Mouse (Mus musculus): ENCODE results near the gene Lrp8. TPM values are rescaled to one million over a fixed set of nuclear protein-coding genes. Genes with fewer than 3 reads are reported as not detected.

Lrp8 gene
- total and polyA plus RNA-seq, 2 experiments from 2014 or later = 38.3 to 90.2 TPM

GRCm38 (mm10) chr4:107820856-107821619 is 19.0 kb downstream of the Lrp8 start:
- DNase-seq (no peak), ATAC-seq (no peak)
- Histone ChIP-seq H3K27ac (ENCODE audit: low read depth, low read length) (peak overlapping the region; percentile 72), H3K4me2 (ENCODE audit: low read depth) (no peak overlapping the region), H3K4me1 (ENCODE audit: insufficient read depth) (peaks cover 66% of the 10 kb centered on the region), H3K9me3 (ENCODE audit: low read length) (no peaks in the 10 kb centered on the region), H3K27me3 (ENCODE audit: insufficient read depth, low read length) (no peaks in the 10 kb centered on the region), H3K4me3 (ENCODE audit: low read depth, low read length) (no peak overlapping the region), H3K36me3 (ENCODE audit: insufficient read depth) (peaks cover 10% of the 10 kb centered on the region; the same call in 1 of the 2 replicates), H3K9ac (no peak overlapping the region)
- TF ChIP-seq CTCF (IDR thresholded peaks at IDR 0.05; ENCODE audit: low read depth) = no peak
- WGBS = 44% methylated on average over 8 of the region's 8 CpGs

- Histone ChIP-seq H3K27me3 (ENCODE audit: insufficient read depth, low read length) (no peaks in the 10 kb centered on the region), H3K9ac (peak overlapping the region; percentile 36), H3K9me3 (ENCODE audit: low read length) (no peaks in the 10 kb centered on the region), H3K4me1 (ENCODE audit: insufficient read depth) (peaks cover 59% of the 10 kb centered on the region), H3K4me2 (ENCODE audit: low read depth) (peak overlapping the region; percentile 26), H3K4me3 (ENCODE audit: low read depth, low read length) (peak overlapping the region; percentile 4), H3K27ac (ENCODE audit: low read depth, low read length) (peak overlapping the region; percentile 79), H3K36me3 (ENCODE audit: insufficient read depth) (peaks cover 6% of the 10 kb centered on the region; the same call in 1 of the 2 replicates)
- 0 out of 2 replicates have a peak, but pooled peaks have one; percentile 5 for TF ChIP-seq CTCF (IDR thresholded peaks at IDR 0.05; ENCODE audit: low read depth)
- ATAC-seq = peak; percentile 74
- peak; percentile 85 for DNase-seq
- WGBS = 13% methylated on average over 9 of the region's 9 CpGs
These were observed 20.9 kb downstream of the Lrp8 start for GRCm38 (mm10) chr4:107822936-107823411.

GRCm38 (mm10) chr4:107823511-107823910 is 21.4 kb downstream of the Lrp8 start:
- peak overlapping the region; percentile 4 for H3K4me3 ChIP-seq (ENCODE audit: low read depth, low read length)
- peak overlapping the region; percentile 79 for H3K27ac ChIP-seq (ENCODE audit: low read depth, low read length)
- WGBS = 4% methylated on average over 11 of the region's 11 CpGs
- peak overlapping the region; percentile 36; the same call in 1 of the 2 replicates for H3K9ac ChIP-seq
- peak; percentile 66 for DNase-seq
- peaks cover 58% of the 10 kb centered on the region for H3K4me1 ChIP-seq (ENCODE audit: insufficient read depth)
- no peak for ATAC-seq
- H3K4me2 ChIP-seq (ENCODE audit: low read depth) = peak overlapping the region; percentile 26
- no peaks in the 10 kb centered on the region for H3K27me3 ChIP-seq (ENCODE audit: insufficient read depth, low read length)
- no peak for TF ChIP-seq CTCF (IDR thresholded peaks at IDR 0.05; ENCODE audit: low read depth)
- peaks cover 6% of the 10 kb centered on the region; the same call in 1 of the 2 replicates for H3K36me3 ChIP-seq (ENCODE audit: insufficient read depth)
- H3K9me3 ChIP-seq (ENCODE audit: low read length) = no peaks in the 10 kb centered on the region

- WGBS = 3% methylated on average over 10 of the region's 10 CpGs
- Histone ChIP-seq H3K4me1 (ENCODE audit: insufficient read depth) (peaks cover 69% of the 10 kb centered on the region), H3K9ac (peak overlapping the region; percentile 43), H3K9me3 (ENCODE audit: low read length) (no peaks in the 10 kb centered on the region), H3K36me3 (ENCODE audit: insufficient read depth) (peaks cover 6% of the 10 kb centered on the region; the same call in 1 of the 2 replicates), H3K4me3 (ENCODE audit: low read depth, low read length) (no peak overlapping the region), H3K27ac (ENCODE audit: low read depth, low read length) (peak overlapping the region; percentile 84), H3K4me2 (ENCODE audit: low read depth) (peak overlapping the region; percentile 17; the same call in 1 of the 2 replicates), H3K27me3 (ENCODE audit: insufficient read depth, low read length) (no peaks in the 10 kb centered on the region)
- ATAC-seq = peak; percentile 87
- DNase-seq = peak; percentile 81
- no peak for TF ChIP-seq CTCF (IDR thresholded peaks at IDR 0.05; ENCODE audit: low read depth)
These were observed 26.7 kb downstream of the Lrp8 start for GRCm38 (mm10) chr4:107828727-107829218.

- Histone ChIP-seq H3K9ac (peak overlapping the region; percentile 43; the same call in 1 of the 2 replicates), H3K36me3 (ENCODE audit: insufficient read depth) (peaks cover 6% of the 10 kb centered on the region; the same call in 1 of the 2 replicates), H3K4me2 (ENCODE audit: low read depth) (no peak overlapping the region), H3K27me3 (ENCODE audit: insufficient read depth, low read length) (no peaks in the 10 kb centered on the region), H3K9me3 (ENCODE audit: low read length) (no peaks in the 10 kb centered on the region), H3K27ac (ENCODE audit: low read depth, low read length) (peak overlapping the region; percentile 84), H3K4me1 (ENCODE audit: insufficient read depth) (peaks cover 68% of the 10 kb centered on the region), H3K4me3 (ENCODE audit: low read depth, low read length) (no peak overlapping the region)
- no peak for DNase-seq
- 28% methylated on average over 2 of the region's 2 CpGs for WGBS
- no peak for TF ChIP-seq CTCF (IDR thresholded peaks at IDR 0.05; ENCODE audit: low read depth)
- no peak for ATAC-seq
These were observed 27.6 kb downstream of the Lrp8 start for GRCm38 (mm10) chr4:107829675-107830074.

- ATAC-seq = no peak
- Histone ChIP-seq H3K9me3 (ENCODE audit: low read length) (no peaks in the 10 kb centered on the region), H3K4me2 (ENCODE audit: low read depth) (no peak overlapping the region), H3K27me3 (ENCODE audit: insufficient read depth, low read length) (no peaks in the 10 kb centered on the region), H3K4me1 (ENCODE audit: insufficient read depth) (peaks cover 71% of the 10 kb centered on the region), H3K27ac (ENCODE audit: low read depth, low read length) (peak overlapping the region; percentile 84), H3K9ac (no peak overlapping the region), H3K36me3 (ENCODE audit: insufficient read depth) (peaks cover 7% of the 10 kb centered on the region; the same call in 1 of the 2 replicates), H3K4me3 (ENCODE audit: low read depth, low read length) (no peak overlapping the region)
- WGBS = 43% methylated on average over 10 of the region's 10 CpGs
- DNase-seq = no peak
- no peak for TF ChIP-seq CTCF (IDR thresholded peaks at IDR 0.05; ENCODE audit: low read depth)
These were observed 28.1 kb downstream of the Lrp8 start for GRCm38 (mm10) chr4:107830189-107830588.

GRCm38 (mm10) chr4:107830821-107831221 is 28.8 kb downstream of the Lrp8 start:
- no peak overlapping the region for H3K4me3 ChIP-seq (ENCODE audit: low read depth, low read length)
- ATAC-seq = peak; percentile 21
- H3K4me1 ChIP-seq (ENCODE audit: insufficient read depth) = peaks cover 77% of the 10 kb centered on the region
- peak overlapping the region; percentile 64 for H3K27ac ChIP-seq (ENCODE audit: low read depth, low read length)
- H3K4me2 ChIP-seq (ENCODE audit: low read depth) = no peak overlapping the region
- 0 out of 2 replicates have a peak, but pooled peaks cover 2% of the 10 kb centered on the region for H3K36me3 ChIP-seq (ENCODE audit: insufficient read depth)
- no peaks in the 10 kb centered on the region for H3K9me3 ChIP-seq (ENCODE audit: low read length)
- peak overlapping the region; percentile 14; the same call in 1 of the 2 replicates for H3K9ac ChIP-seq
- no peaks in the 10 kb centered on the region for H3K27me3 ChIP-seq (ENCODE audit: insufficient read depth, low read length)
- no peak for TF ChIP-seq CTCF (IDR thresholded peaks at IDR 0.05; ENCODE audit: low read depth)
- 22% methylated on average over 7 of the region's 7 CpGs for WGBS
- no peak for DNase-seq
